Mouse (Mus musculus) stomach, postnatal 0 days (tissue): ENCODE data around the gene Aldh3b2.

Experiments used
- CTCF ChIP-seq: IDR thresholded peaks from 2 replicates; pipeline ENCODE4 v1.5.1; 2016; ENCODE audit warnings: antibody characterized with exemption, low read depth, mild to moderate bottlenecking, moderate library complexity
- EP300 ChIP-seq: optimal IDR thresholded peaks from 2 replicates; pipeline ENCODE3; 2016; ENCODE audit warnings: antibody characterized with exemption

DNA sequence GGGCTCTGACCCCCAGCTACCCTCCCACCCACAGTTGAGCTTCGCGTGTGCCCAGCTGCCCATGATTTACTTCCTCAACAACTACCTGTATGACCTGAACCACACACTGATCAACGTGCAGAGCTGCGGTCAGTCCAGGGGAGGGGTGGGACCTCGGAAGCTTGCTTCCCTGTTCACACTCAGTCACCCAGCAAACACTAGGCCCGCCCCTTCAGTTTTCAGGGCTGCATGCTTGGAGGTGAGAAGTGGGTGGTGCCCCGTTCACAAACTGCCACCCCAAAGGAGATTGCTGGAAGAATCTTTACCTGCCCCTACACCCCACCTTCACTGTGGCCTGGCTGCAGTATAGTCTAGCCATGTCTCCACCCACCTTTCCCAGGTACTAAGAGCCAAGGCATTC is 29.8 kb upstream of the Aldh3b2 start:
- no peak for TF ChIP-seq CTCF
- TF ChIP-seq EP300: no peak
